Mouse (Mus musculus) heart, postnatal 4 days (tissue): ENCODE measurements around the gene Tekt2. TPM values are rescaled to one million over a fixed set of nuclear protein-coding genes. Genes with fewer than 3 reads are reported as not detected.

Source experiments
- total RNA-seq, 2 experiments: library from RNA; stranded (reverse); gene quantifications; 2 replicates each; pipeline ENCODE4 v1.2.3; 2021

Gene Tekt2
- total RNA-seq, 2 experiments from 2014 or later: 0.41 to 0.61 TPM

Other genes with a start within 250 kb of the Tekt2 start
- 10 to 100 TPM; 17.3 to 18.4 TPM for gene Lsm10, start 229.1 kb downstream of the Tekt2 start, total RNA-seq
- 10 to 100 TPM; 32.5 to 33.2 TPM for gene Stk40, start 221.7 kb downstream of the Tekt2 start, total RNA-seq
- gene Eva1b, start 177.9 kb downstream of the Tekt2 start, total RNA-seq: 10 to 100 TPM; 27.3 to 29.3 TPM
- gene Sh3d21, start 162.2 kb downstream of the Tekt2 start, total RNA-seq: 1 to 10 TPM; 1.6 to 1.8 TPM
- 100 to 1,000 TPM; 226 TPM for gene Thrap3, start 122.9 kb downstream of the Tekt2 start, total RNA-seq
- gene Map7d1, start 69.3 kb downstream of the Tekt2 start, total RNA-seq: 100 to 1,000 TPM; 182 to 197 TPM
- 10 to 100 TPM; 50.7 to 54.3 TPM for gene Trappc3, start 63.4 kb downstream of the Tekt2 start, total RNA-seq
- 1 to 10 TPM; 2.3 to 3.1 TPM for gene Col8a2, start 38.9 kb downstream of the Tekt2 start, total RNA-seq
- 10 to 100 TPM; 18.7 to 19.9 TPM for gene Adprhl2, start 4.0 kb downstream of the Tekt2 start, total RNA-seq
- 10 to 100 TPM; 13.2 to 14.2 TPM for gene Ago3, start 103.9 kb upstream of the Tekt2 start, total RNA-seq
- 10 to 100 TPM; 16.1 to 18.2 TPM for gene Ago1, start 142.9 kb upstream of the Tekt2 start, total RNA-seq
- 1 to 10 TPM; 3.5 to 3.8 TPM for gene Ago4, start 207.8 kb upstream of the Tekt2 start, total RNA-seq
- gene Clspn, start 231.2 kb upstream of the Tekt2 start, total RNA-seq: 10 to 100 TPM; 18.3 to 21.7 TPM